Mouse (Mus musculus): ENCODE measurements around the gene Dpm2.

The Dpm2 gene

DNA sequence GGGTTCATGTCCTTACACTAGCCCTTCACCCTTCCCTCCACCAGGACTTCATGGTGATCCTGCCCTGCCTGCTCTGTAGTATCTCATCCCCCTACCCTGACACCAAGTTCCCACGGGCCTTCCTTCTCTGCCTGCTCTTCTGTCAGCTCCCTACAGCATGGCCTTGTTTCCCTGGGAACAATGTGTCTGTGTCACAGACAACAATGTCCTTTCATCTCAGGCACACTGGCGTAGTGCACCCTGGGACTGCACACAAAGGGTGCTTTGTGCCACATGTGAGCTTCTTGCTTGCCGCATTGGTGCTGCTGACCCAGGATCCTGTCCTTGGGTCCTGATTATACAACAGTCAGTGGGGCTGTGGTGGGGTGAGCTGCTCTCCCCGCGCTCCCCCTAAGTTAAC, 11.1 kb upstream of the Dpm2 start:
- H3K36me3 ChIP-seq (ENCODE audit: control insufficient read depth, insufficient read depth, low read length, poor library complexity, severe bottlenecking): peaks cover 3% of the 10 kb centered on the region
- H3K27me3 ChIP-seq (ENCODE audit: control insufficient read depth, insufficient read depth, low read length, poor library complexity, severe bottlenecking): no peaks in the 10 kb centered on the region
- DNase-seq (ENCODE audit: low read depth, low spot score): no peak

- no peaks in the 10 kb centered on the region for H3K27me3 ChIP-seq (ENCODE audit: control insufficient read depth, insufficient read depth, low read length, poor library complexity, severe bottlenecking)
- peaks cover 12% of the 10 kb centered on the region for H3K36me3 ChIP-seq (ENCODE audit: control insufficient read depth, insufficient read depth, low read length, poor library complexity, severe bottlenecking)
- peak; percentile 82 for DNase-seq (ENCODE audit: low read depth, low spot score)
Observed at GRCm38 (mm10) chr2:32566536-32567063, 4.1 kb upstream of the Dpm2 start.

- Histone ChIP-seq H3K27me3 (ENCODE audit: control insufficient read depth, insufficient read depth, low read length, poor library complexity, severe bottlenecking) (no peaks in the 10 kb centered on the region), H3K36me3 (ENCODE audit: control insufficient read depth, insufficient read depth, low read length, poor library complexity, severe bottlenecking) (peaks cover 12% of the 10 kb centered on the region)
- DNase-seq (ENCODE audit: low read depth, low spot score): no peak
Observed at GRCm38 (mm10) chr2:32568149-32568548, 2.5 kb upstream of the Dpm2 start.

DNA sequence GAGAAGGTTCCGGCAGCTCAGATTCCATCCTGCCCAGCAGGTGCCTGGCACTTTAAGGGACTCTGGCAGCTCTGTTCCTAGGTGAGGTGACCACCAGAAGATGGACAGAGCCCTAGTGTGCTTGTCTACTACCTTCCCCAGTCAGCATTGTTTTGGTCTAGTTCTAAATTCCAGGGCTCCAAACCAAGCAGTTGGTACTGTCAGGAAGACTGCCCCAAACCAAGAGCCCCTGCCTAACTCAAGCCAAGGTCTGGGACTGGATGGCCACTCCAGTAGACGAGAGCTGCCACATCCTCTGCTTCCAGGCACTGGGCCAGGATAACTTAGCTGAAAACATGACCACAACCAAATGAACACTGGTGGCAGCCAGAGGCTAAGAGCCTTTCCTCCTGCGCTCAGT, 1.7 kb upstream of the Dpm2 start:
- Histone ChIP-seq H3K36me3 (ENCODE audit: control insufficient read depth, insufficient read depth, low read length, poor library complexity, severe bottlenecking) (peaks cover 12% of the 10 kb centered on the region), H3K27me3 (ENCODE audit: control insufficient read depth, insufficient read depth, low read length, poor library complexity, severe bottlenecking) (no peaks in the 10 kb centered on the region)
- DNase-seq (ENCODE audit: low read depth, low spot score): no peak

- no peak for DNase-seq (ENCODE audit: low read depth, low spot score)
- H3K36me3 ChIP-seq (ENCODE audit: control insufficient read depth, insufficient read depth, low read length, poor library complexity, severe bottlenecking): peaks cover 3% of the 10 kb centered on the region
- H3K27me3 ChIP-seq (ENCODE audit: control insufficient read depth, insufficient read depth, low read length, poor library complexity, severe bottlenecking): no peaks in the 10 kb centered on the region
Observed at GRCm38 (mm10) chr2:32572196-32572595, 1.5 kb downstream of the Dpm2 start.

GRCm38 (mm10) chr2:32574497-32574896, 3.8 kb downstream of the Dpm2 start, which contains the start of gene Pip5kl1:
Gene Pip5kl1, plus strand, starts transcription at chr2:32574797.
- no peaks in the 10 kb centered on the region; the same call in 1 of the 2 replicates for H3K36me3 ChIP-seq (ENCODE audit: control insufficient read depth, insufficient read depth, low read length, poor library complexity, severe bottlenecking)
- no peak for DNase-seq (ENCODE audit: low read depth, low spot score)
- H3K27me3 ChIP-seq (ENCODE audit: control insufficient read depth, insufficient read depth, low read length, poor library complexity, severe bottlenecking): no peaks in the 10 kb centered on the region

GRCm38 (mm10) chr2:32574901-32575585, 4.4 kb downstream of the Dpm2 start:
- Histone ChIP-seq H3K36me3 (ENCODE audit: control insufficient read depth, insufficient read depth, low read length, poor library complexity, severe bottlenecking) (no peaks in the 10 kb centered on the region; the same call in 1 of the 2 replicates), H3K27me3 (ENCODE audit: control insufficient read depth, insufficient read depth, low read length, poor library complexity, severe bottlenecking) (no peaks in the 10 kb centered on the region)
- peak; percentile 76 for DNase-seq (ENCODE audit: low read depth, low spot score)

DNA sequence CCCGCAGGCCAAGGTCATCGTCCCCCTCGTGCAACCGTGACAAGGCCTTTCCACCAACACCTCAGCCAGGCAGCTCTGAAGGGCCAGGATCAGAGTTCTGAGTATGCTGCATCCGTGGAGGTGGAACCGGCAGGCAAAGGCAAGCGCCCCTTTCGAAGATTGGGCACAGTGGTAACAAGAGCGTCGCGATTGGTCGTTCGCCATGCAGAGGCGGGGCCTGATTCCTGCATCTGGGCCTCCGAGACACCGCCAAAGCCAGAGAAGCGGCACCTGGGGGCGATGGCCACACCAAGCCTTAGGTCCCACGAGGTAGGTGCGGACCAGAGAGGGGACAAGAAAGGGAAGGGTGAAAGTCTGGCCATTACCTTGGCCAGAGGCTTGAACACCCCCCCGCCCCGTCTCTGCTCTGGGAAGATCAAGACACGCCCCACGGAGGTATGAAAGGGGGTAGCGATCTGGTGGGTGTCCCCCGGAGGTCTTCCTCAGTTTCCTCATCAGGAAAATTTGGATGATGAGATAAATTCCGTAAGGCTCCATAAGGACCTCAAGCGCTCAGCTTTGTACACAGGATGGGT, 5.0 kb downstream of the Dpm2 start, which contains the start of gene 9430097D07Rik:
Gene 9430097D07Rik, minus strand, starts transcription at position 99 of the 575 bp plus-strand sequence.
- Histone ChIP-seq H3K27me3 (ENCODE audit: control insufficient read depth, insufficient read depth, low read length, poor library complexity, severe bottlenecking) (no peaks in the 10 kb centered on the region), H3K36me3 (ENCODE audit: control insufficient read depth, insufficient read depth, low read length, poor library complexity, severe bottlenecking) (no peaks in the 10 kb centered on the region; the same call in 1 of the 2 replicates)
- peak; percentile 53 for DNase-seq (ENCODE audit: low read depth, low spot score)

DNA sequence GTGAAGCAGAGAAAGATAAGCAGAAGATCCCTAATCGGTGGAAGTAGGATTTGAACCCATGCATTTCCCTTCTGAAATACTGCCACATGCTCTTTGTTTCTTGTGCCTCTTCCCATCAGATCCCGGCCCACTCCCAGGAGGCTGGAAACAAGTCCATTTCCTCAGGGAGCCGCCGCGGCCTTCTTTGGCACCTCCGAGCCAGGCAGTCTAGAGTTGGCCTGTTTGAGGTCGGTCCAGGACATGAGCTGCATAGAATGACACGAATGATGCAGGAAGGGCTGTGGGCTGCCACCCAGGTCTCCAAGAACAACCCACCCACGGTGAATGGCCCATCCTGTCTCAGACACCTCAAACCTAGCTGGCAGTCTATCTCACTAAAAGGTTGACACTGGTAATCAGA, 5.9 kb downstream of the Dpm2 start:
- H3K27me3 ChIP-seq (ENCODE audit: control insufficient read depth, insufficient read depth, low read length, poor library complexity, severe bottlenecking): no peaks in the 10 kb centered on the region
- no peak for DNase-seq (ENCODE audit: low read depth, low spot score)

GRCm38 (mm10) chr2:32578146-32579046, 7.7 kb downstream of the Dpm2 start:
- no peaks in the 10 kb centered on the region; the same call in 1 of the 2 replicates for H3K36me3 ChIP-seq (ENCODE audit: control insufficient read depth, insufficient read depth, low read length, poor library complexity, severe bottlenecking)
- DNase-seq (ENCODE audit: low read depth, low spot score): no peak
- no peaks in the 10 kb centered on the region for H3K27me3 ChIP-seq (ENCODE audit: control insufficient read depth, insufficient read depth, low read length, poor library complexity, severe bottlenecking)

More for the DNA sequence above, 5.9 kb downstream of the Dpm2 start:
- no peaks in the 10 kb centered on the region; the same call in 1 of the 2 replicates for H3K36me3 ChIP-seq (ENCODE audit: control insufficient read depth, insufficient read depth, low read length, poor library complexity, severe bottlenecking)

- no peaks in the 10 kb centered on the region for H3K27me3 ChIP-seq (ENCODE audit: control insufficient read depth, insufficient read depth, low read length, poor library complexity, severe bottlenecking)
- peak; percentile 44 for DNase-seq (ENCODE audit: low read depth, low spot score)
- no peaks in the 10 kb centered on the region for H3K36me3 ChIP-seq (ENCODE audit: control insufficient read depth, insufficient read depth, low read length, poor library complexity, severe bottlenecking)
Observed at GRCm38 (mm10) chr2:32581450-32582095, 10.9 kb downstream of the Dpm2 start.

DNA sequence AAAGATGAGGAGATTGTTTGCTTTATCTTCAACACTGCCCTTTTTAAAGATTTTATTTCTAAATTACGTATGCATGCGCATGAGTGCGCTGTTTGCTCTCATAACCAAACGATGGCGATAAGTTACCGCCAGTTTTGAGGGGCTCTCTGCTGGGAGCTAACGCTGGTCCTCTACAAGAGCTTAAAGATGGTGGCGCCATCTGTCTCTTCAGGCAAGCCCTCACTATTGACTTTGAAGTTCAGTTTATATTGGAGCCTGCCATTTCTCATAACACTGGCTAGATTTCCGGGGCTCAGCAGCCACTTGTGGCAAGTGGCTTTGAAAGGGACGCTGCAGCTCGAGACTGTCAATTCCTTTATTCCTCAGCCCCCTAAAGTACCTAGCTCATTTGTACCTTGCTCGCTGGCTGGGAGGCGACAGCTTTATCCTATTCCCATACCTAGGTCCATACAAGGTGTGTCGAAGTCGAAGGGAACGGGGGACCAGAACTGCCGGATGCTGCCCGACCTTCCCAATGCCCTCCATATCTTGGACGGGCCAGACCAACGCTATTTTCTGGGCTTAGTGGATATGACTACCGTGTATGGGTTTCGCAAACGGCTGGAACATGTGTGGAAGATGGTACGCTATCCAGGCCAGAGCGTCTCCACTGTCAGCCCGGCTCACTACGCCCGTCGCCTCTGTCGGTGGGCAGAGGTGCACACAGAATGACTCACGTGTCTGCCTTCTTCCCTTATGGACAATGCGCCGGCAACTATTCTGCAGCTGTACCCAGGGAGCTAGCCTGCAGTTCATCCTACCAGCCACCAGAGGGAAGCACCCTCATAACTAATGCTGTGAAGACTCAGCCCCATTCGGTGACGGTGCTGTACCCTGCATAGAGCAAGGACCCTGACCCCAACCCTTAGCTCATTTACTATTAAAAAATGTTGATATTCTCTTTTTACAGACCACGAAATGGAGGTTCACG, 12.5 kb downstream of the Dpm2 start:
- no peaks in the 10 kb centered on the region for H3K36me3 ChIP-seq (ENCODE audit: control insufficient read depth, insufficient read depth, low read length, poor library complexity, severe bottlenecking)
- peak; percentile 88 for DNase-seq (ENCODE audit: low read depth, low spot score)
- H3K27me3 ChIP-seq (ENCODE audit: control insufficient read depth, insufficient read depth, low read length, poor library complexity, severe bottlenecking): no peaks in the 10 kb centered on the region

DNA sequence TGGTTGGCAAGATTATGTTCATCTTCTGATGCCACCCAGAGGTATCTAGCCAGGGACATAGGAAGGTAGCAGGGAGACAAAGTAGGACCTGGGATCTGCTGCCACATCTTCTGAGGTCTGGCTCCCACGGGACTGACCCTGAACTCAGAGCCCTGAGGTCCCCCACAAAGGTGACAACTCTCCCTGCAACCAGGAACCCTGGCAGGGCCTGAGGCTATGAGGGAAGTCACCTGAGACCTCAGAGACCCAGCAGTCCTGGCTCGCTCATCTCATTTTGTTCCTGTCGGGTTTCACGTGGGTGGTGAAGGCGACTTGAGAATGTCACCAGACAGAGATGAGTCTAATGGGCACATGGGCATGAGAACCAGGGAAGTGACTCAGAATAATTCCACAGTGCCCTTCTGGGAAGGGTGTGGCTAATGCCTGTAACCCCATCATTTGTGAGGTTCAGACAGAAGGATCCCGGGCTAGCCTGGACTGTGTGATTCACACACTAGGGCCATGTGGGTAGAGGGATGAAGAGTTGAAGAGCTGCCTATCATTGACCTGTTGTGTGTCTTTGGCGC, 14.6 kb downstream of the Dpm2 start:
- Histone ChIP-seq H3K36me3 (ENCODE audit: control insufficient read depth, insufficient read depth, low read length, poor library complexity, severe bottlenecking) (0 out of 2 replicates have a peak, but pooled peaks cover 2% of the 10 kb centered on the region), H3K27me3 (ENCODE audit: control insufficient read depth, insufficient read depth, low read length, poor library complexity, severe bottlenecking) (no peaks in the 10 kb centered on the region)
- DNase-seq (ENCODE audit: low read depth, low spot score): no peak

Measured in splenic B cell, adult 2 months (primary cell).